Mouse (Mus musculus) E14TG2a.4 (cell line): ENCODE measurements around the gene Glp2r.

Source experiments
- CTCF ChIP-seq: conservative IDR thresholded peaks from 2 replicates; pipeline ENCODE4 v1.5.1; 2014; ENCODE audit warnings: low read length
- NANOG ChIP-seq: IDR thresholded peaks from 2 replicates; pipeline ENCODE4 v1.6.1; 2014; ENCODE audit warnings: borderline replicate concordance, low read length, mixed read lengths
- POU5F1 ChIP-seq: IDR thresholded peaks from 2 replicates; pipeline ENCODE4 v1.6.1; 2014; ENCODE audit warnings: low read length, borderline replicate concordance

DNA sequence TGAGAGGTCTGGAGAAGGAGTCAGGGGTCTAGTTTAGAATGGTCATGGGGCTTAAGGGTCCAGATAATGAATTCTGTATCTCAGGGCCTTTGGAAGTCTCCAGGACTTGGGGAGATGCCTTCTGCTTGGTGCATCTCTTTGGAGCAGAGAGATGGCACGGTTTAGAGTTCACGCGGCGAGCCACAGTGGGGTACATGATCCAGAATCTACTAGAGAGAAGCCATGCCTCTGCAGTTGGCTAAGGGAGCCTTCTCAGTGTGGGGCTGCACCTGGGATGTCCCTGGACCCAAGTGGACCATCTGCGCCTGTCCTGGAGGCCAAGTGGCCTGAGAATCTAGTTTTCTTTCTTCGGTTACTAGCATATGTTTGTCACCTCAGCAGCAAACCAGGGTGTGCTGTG, 100.9 kb downstream of the Glp2r start:
- no peak for TF ChIP-seq CTCF
- no peak for TF ChIP-seq POU5F1
- no peak for TF ChIP-seq NANOG
